ENCODE assay signal across 15 mouse cellular contexts in genomic region chr5:3355032-3355536, GRCm38 (mm10). TPM values are rescaled to one million over a fixed set of nuclear protein-coding genes. Genes with fewer than 3 reads are reported as not detected.
DNase-seq lines count a peak whose midpoint lies in the region; ATAC-seq and TF ChIP-seq lines count a peak whose summit lies in the region.
"Had no signal": no experiment of that assay in that cellular context is flagged by ENCODE, and none has a peak within 500 bp of the region (broad histone marks: within the 10 kb centered on the region; RNA-seq: fewer than 3 reads in every experiment).

No protein-coding gene starts in this region.

- no peaks in the 10 kb centered on the region for H3K9me3 ChIP-seq in heart, embryonic 14.5 days (ENCODE audit: control insufficient read depth, low read length)
- no peaks in the 10 kb centered on the region for H3K9me3 ChIP-seq in liver, embryonic 12.5 days (replicated peaks)
- H3K9me3 ChIP-seq: heart, embryonic 13.5 days; midbrain, embryonic 15.5 days had no signal

- ATAC-seq in heart, embryonic 14.5 days (ENCODE audit: insufficient number of reproducible peaks, insufficient read depth, low FRiP score, low read depth), result peak; percentile 21; the same call in 1 of the 2 replicates
- ATAC-seq in liver, embryonic 12.5 days, result no peak
- no peak for ATAC-seq in cerebellum, adult (ENCODE audit: insufficient number of reproducible peaks, low FRiP score, low TSS enrichment)
- ATAC-seq: intestine, postnatal 0 days; midbrain, embryonic 15.5 days had no signal

- no peak for DNase-seq in heart, adult 2 months
- DNase-seq in spleen, adult 2 months (ENCODE audit: low read depth in 1 of 2, low spot score in 2 of 2), result no peak
- DNase-seq in spleen, postnatal 4 days (ENCODE audit: low spot score in 2 of 2), result no peak
- DNase-seq in kidney, postnatal 36 days, result no peak
- DNase-seq: cerebellum, postnatal 25 days; left cerebral cortex, postnatal 4 days; lung, adult 18-20 months had no signal

- TF ChIP-seq EP300 in heart, adult 2 months (IDR thresholded peaks at IDR 0.05; ENCODE audit: insufficient read depth, low read depth, low read length), result no peak

- H3K27me3 ChIP-seq in heart, embryonic 14.5 days (ENCODE audit: control insufficient read depth, insufficient read depth, low read length), result no peaks in the 10 kb centered on the region
- no peaks in the 10 kb centered on the region for H3K27me3 ChIP-seq in heart, adult 2 months (ENCODE audit: control insufficient read depth, insufficient read depth, low read length)
- no peaks in the 10 kb centered on the region for H3K27me3 ChIP-seq in spleen, adult 2 months (ENCODE audit: control insufficient read depth, insufficient read depth, low read length)
- H3K27me3 ChIP-seq in liver, embryonic 12.5 days (replicated peaks), result no peaks in the 10 kb centered on the region
- H3K27me3 ChIP-seq: heart, embryonic 13.5 days; midbrain, embryonic 15.5 days had no signal

- 85% methylated on average over 12 of the region's 12 CpGs for WGBS in heart, embryonic 14.5 days
- 83% methylated on average over 12 of the region's 12 CpGs for WGBS in heart, adult 2 months
- 77% methylated on average over 12 of the region's 12 CpGs for WGBS in spleen, adult 2 months
- WGBS in liver, embryonic 12.5 days (ENCODE audit: insufficient replicate concordance), result 73% methylated on average over 12 of the region's 12 CpGs

- no peaks in the 10 kb centered on the region; the same call in none of the 2 replicates for H3K79me2 ChIP-seq in heart, adult 2 months (replicated peaks; ENCODE audit: control insufficient read depth, insufficient read depth, low read length)

- H3K4me2 ChIP-seq in heart, embryonic 14.5 days (ENCODE audit: low read length), result no peak overlapping the region
- peak overlapping the region; percentile 50 for H3K4me2 ChIP-seq in liver, embryonic 12.5 days
- H3K4me2 ChIP-seq: heart, embryonic 13.5 days; hindbrain, embryonic 14.5 days; midbrain, embryonic 15.5 days had no signal

- no peak for TF ChIP-seq POLR2A in heart, adult 2 months (IDR thresholded peaks at IDR 0.05; ENCODE audit: insufficient read depth, low read depth, low read length)
- no peak for TF ChIP-seq POLR2A in spleen, adult 2 months (IDR thresholded peaks at IDR 0.05; ENCODE audit: low read depth, low read length)

- H3K9ac ChIP-seq in heart, embryonic 14.5 days (ENCODE audit: low read length), result no peak overlapping the region
- H3K9ac ChIP-seq in heart, adult 2 months (ENCODE audit: low read depth, low read length), result no peak overlapping the region
- H3K9ac ChIP-seq in liver, embryonic 12.5 days, result no peak overlapping the region
- H3K9ac ChIP-seq: heart, embryonic 13.5 days; hindbrain, embryonic 14.5 days; midbrain, embryonic 15.5 days had no signal

- H3K27ac ChIP-seq in heart, embryonic 14.5 days (replicated peaks in 1 of 2; ENCODE audit: control insufficient read depth in 1 of 2, insufficient read depth in 1 of 2, low read depth in 2 of 2, low read length in 2 of 2), result peak overlapping the region in 1 of 2 experiments; percentile 12; a peak in 1 of 4 replicates
- no peak overlapping the region for H3K27ac ChIP-seq in heart, adult 2 months
- H3K27ac ChIP-seq in spleen, adult 2 months (ENCODE audit: insufficient read depth, low read length), result peak overlapping the region; percentile 56
- H3K27ac ChIP-seq in liver, embryonic 12.5 days, result 0 out of 2 replicates have a peak overlapping the region, but pooled peaks have one; percentile 36
- H3K27ac ChIP-seq: hindbrain, embryonic 14.5 days; kidney, postnatal 0 days; midbrain, embryonic 15.5 days had no signal

- H3K36me3 ChIP-seq in heart, embryonic 14.5 days (ENCODE audit: control insufficient read depth, insufficient read depth, low read length), result no peaks in the 10 kb centered on the region
- no peaks in the 10 kb centered on the region for H3K36me3 ChIP-seq in heart, adult 2 months (ENCODE audit: control insufficient read depth, insufficient read depth, low read length)
- no peaks in the 10 kb centered on the region for H3K36me3 ChIP-seq in spleen, adult 2 months (ENCODE audit: control insufficient read depth, insufficient read depth, low read length)
- H3K36me3 ChIP-seq in liver, embryonic 12.5 days, result peaks cover 18% of the 10 kb centered on the region
- H3K36me3 ChIP-seq: midbrain, embryonic 15.5 days had no signal

- TF ChIP-seq CTCF in heart, adult 2 months (IDR thresholded peaks at IDR 0.05), result no peak
- no peak for TF ChIP-seq CTCF in spleen, adult 2 months (IDR thresholded peaks at IDR 0.05; ENCODE audit: extremely low read depth, insufficient read depth, insufficient read length, insufficient replicate concordance)

- H3K4me3 ChIP-seq in heart, embryonic 14.5 days (ENCODE audit: control insufficient read depth in 1 of 2, insufficient read depth in 1 of 2, low read depth in 1 of 2, low read length in 2 of 2), result no peak overlapping the region
- H3K4me3 ChIP-seq in heart, adult 2 months, result no peak overlapping the region
- no peak overlapping the region for H3K4me3 ChIP-seq in spleen, adult 2 months (ENCODE audit: extremely low read depth, insufficient read depth, insufficient read length)
- H3K4me3 ChIP-seq in liver, embryonic 12.5 days, result no peak overlapping the region
- H3K4me3 ChIP-seq: heart, embryonic 13.5 days; midbrain, embryonic 15.5 days had no signal

- peaks cover 10 to 19% of the 10 kb centered on the region in 2 experiments for H3K4me1 ChIP-seq in heart, embryonic 14.5 days (ENCODE audit: control insufficient read depth in 2 of 2, insufficient read depth in 2 of 2, low read length in 2 of 2)
- H3K4me1 ChIP-seq in heart, adult 2 months (ENCODE audit: control insufficient read depth, insufficient read depth, low read length), result peaks cover 12% of the 10 kb centered on the region
- H3K4me1 ChIP-seq in spleen, adult 2 months (ENCODE audit: control insufficient read depth, insufficient read depth, insufficient read length), result peaks cover 13% of the 10 kb centered on the region; the same call in 1 of the 2 replicates
- H3K4me1 ChIP-seq in liver, embryonic 12.5 days, result peaks cover 57% of the 10 kb centered on the region
- H3K4me1 ChIP-seq: midbrain, embryonic 15.5 days had no signal

- intact Hi-C loops in heart, adult 2 months (cut with DNase I), result no loop called here

RNA-seq across cellular contexts. Expression of gene Cdk6, which starts 13.8 kb away (rescaled TPM):
- polyA plus RNA-seq in heart, embryonic 14.5 days (2014; fragmentation: Nextera tagmentation; extraction: Ambion mirVana), result 32.1 and 34.3 TPM in 2 replicates
- total RNA-seq in heart, adult 2 months (2021), result 10 to 100 TPM in 1 of 2 experiments, 1 to 10 TPM in 1; 8.1 to 10.6 TPM
- 4.0 and 5.9 TPM in 2 replicates for polyA plus RNA-seq in heart, adult 2 months (2012; rRNA removed)
- polyA plus RNA-seq in spleen, adult 2 months (2012; rRNA removed), result 9.7 and 14.3 TPM in 2 replicates
- 35.1 and 40.1 TPM in 2 replicates for polyA plus RNA-seq in liver, embryonic 12.5 days (2016; fragmentation: Nextera tagmentation; extraction: Ambion mirVana)
